Mouse (Mus musculus): ENCODE measurements at regions not wholly inside any gene's neighbourhood (a gene's known extent, or its start where the extent isn't known, plus 50 kb on each side); places are given as distances from the start of the nearest gene placed in this dataset.
"Not testable (repeated sequence)": the region's sequence is repeated elsewhere in the genome, so short reads cannot be mapped to it uniquely, and the experiment has no call there.

DNA sequence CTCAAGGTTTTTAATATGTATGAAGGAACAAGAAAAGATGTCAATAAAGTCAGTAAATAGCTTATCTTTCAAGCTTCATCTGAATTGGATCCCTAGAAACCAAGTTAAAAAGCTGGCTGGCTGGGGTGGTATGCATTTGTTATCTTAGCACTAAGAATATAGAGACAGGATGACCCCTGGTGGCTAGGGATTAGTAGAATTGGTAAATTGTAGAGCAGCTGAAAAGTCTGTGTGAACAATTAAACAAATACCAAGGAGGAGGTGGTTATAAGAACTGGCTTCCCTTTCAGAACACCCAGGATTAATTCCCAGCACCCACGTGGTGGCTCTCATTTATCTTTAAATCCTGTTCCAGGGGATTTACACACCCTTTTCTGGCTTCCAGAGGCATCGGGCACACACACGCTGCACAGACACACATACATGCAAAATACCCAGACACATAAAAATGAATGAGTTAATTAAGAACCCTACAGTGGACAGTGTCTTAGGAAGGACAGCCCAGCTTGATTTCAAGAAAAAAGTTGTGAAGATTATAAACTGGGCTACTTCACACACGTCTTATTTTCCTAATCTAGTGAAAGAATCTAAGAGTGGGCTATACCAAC is 170.5 kb downstream of the Pdzph1 start:
- DNase-seq (ENCODE audit: low spot score): no peak

DNA sequence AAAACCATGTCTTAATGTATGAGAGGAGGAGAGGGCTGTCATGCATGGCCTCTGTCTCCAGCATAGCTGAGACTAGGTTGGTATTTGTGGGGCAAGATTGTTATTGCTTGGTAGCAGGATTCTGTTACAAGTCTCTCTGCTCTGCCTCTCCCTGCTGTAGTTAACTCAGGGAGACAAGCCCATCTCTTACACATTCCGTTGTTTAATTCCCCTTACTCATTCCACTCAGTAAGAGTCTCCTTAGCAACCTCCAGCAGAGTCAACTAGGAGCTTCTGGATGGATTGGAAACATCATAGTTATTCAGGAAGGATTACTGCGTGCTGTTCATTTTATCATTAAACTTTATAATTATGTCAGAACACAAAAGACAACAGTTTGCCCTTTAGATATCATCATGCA is 171.8 kb downstream of the Pdzph1 start:
- no peak for DNase-seq (ENCODE audit: low spot score)

DNA sequence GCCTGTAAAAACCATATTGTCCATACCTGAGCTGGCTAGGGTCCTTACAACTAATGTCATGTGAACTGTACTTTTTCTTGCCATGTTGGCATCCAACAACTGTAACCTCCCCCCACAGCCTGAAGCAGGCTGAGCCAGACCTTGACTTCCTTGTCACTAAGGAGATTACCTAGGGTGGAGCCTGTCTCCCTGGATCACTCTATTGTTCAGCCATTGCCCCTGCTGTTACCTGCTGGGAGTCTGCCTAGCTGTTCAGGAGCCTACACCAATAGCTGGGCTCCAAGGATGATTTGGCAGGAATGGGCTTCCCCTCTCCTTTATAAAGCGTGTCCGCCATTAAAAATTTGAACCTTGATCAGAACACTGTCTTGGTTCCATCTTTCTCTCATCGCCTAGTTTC is 215.7 kb downstream of the Pdzph1 start:
- DNase-seq (ENCODE audit: low spot score): not testable (repeated sequence)

DNA sequence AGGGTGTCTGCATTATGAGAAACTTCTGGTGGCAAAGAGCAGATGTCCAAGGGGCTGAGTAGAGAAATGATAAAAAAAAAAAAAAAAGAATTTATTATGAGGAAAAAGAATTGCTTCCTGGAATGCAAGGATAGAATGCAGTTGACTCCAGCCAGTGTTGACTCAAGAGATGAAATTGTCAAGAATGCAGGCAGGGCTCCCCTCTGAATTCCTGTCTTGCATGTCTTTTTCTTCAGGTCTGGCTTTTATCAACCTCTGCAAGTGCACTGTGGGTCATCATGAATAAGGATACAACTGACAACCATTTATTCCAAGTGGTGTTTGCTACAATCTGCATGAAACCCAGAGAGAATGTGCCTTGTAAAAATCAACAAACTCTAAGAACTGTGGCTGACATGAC is 217.6 kb downstream of the Pdzph1 start:
- no peak for DNase-seq (ENCODE audit: low spot score)

DNA sequence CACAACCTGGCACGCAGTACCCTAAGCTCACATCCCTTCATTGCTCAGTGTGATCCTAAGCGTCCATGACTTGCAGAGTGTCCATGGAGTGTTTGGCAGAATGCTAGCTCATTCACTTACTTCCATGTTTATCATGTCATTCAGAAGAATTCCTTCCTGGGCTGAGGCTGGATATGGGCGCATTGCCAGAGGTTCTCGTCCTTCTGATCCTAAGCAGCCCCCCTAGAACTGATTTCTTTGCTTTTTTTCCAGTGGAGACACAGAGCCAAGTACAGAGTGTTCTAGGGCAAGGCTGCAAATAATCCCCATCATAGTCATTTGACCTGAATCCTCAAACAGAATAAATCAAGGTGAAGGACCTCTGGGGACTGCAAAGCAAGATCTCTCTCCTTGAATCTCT is 226.0 kb downstream of the Pdzph1 start:
- DNase-seq (ENCODE audit: low spot score): no peak

- no peak for DNase-seq (ENCODE audit: low spot score)
These were observed 242.2 kb downstream of the Pdzph1 start for GRCm38 (mm10) chr17:58749000-58749399.

DNA sequence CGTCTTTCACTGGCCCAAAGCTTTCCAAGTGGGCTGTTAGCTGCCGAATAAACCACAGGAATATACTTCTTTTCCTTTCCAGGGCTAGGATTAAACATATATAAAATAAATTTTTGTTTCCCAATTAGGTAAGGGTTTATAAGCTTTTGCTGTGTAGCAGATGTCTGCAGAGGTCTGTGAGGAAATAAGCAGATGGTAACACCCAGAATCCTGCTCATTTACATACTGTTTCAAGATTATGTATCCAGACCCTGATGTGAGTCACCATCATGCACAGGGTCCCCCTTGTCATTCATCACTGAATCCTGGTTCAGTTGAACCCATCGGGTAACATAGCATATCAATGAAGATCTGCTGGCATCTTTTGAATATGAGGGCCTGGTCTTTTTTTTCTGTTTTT is 242.9 kb downstream of the Pdzph1 start:
- DNase-seq (ENCODE audit: low spot score): no peak

DNA sequence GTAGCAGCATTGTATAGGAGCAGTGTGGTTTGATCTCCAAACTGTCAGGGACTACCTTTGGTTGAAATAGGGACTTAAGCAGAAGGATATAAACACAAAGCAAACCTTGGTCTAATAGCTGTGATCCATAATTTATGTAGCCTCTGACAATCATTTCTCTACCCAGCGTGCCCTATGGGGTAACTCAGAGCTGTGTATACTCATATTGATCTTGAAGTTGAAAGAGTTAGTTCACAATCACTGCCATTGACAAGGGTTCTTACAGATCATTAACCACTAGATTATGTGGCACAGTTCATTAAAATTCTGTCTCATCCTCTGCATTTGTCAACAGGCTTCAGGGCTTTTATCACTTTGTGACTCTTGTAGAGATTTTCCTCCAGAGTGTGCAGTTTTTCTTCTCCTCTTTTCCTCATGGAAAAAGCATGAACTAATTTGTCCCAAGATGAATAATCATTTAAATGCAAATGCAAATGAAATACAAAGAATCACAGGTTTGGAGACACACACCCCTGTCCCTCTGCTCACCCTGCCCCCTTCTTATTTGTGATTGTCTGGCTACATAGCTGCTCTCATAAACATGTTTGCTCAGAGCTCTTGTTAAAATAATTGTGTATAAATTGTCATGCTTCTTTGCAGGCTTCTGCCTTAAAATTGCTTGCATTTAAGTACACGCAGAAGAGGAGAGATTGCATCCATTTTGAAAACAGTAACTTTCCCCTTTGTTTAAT is 280.3 kb downstream of the Pdzph1 start:
- no peak for DNase-seq (ENCODE audit: low spot score)

DNA sequence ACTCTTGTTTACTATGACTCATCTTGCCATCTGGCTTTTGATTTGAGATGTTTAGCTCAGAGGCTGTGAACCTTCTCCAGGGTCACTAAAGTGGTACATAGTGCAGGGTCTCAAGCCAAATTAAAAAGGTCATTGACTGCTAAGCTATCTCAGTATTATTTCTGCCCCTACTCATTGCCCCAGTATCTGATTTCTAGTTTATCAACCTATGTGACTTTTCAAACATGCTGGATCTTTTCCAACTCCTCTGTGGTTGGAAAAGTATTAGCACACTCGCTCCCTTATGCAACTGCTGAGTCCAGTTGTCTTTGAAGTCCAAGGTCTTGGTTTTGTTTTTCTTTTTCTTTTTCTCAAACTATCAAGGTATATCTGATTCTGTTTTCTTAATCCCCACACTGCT is 301.0 kb downstream of the Pdzph1 start:
- no peak for DNase-seq (ENCODE audit: low spot score)

DNA sequence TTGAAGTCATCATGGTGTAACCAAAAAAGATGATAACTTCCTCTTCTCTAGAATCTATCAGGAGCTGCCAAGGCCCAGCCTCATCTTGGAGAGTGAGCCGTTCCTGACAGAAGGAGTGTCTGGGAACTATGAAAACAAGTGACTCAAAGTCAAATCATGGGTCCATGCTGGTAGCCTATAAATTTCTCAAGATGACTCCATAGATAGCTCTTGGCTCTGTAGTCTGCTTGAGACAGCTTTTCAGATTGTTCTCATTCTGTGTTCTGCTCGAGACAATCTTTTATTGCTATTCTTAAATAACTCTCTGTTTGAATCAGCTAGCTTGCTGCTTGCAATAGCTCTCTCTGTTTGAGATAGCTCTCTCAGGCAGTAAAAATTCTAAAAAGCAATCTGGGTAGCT is 318.9 kb downstream of the Pdzph1 start:
- no peak for DNase-seq (ENCODE audit: low spot score)

- DNase-seq (ENCODE audit: low spot score): no peak
These were observed 323.1 kb downstream of the Pdzph1 start for GRCm38 (mm10) chr17:58668036-58668435.

DNA sequence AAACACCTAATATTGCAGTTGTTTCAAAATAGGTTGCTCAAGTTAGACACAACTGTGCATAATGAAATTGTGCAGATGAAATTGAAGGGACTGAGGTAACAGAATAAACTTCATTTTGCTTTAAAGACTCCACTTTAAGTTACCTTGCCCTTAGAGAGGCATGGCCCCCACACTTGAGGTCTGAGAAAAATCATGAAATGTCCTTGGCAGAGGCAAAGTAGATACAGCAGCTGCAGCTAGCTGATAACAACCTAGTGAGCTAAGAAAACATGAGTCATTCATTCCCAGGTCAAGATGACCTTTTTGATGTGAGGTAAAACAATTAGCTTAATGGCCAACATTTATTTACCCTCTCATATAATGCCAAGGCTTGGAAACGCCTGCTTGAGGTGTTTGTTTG is 347.4 kb downstream of the Pdzph1 start:
- DNase-seq (ENCODE audit: low spot score): no peak

GRCm38 (mm10) chr17:58642273-58642672 is 348.9 kb downstream of the Pdzph1 start:
- DNase-seq (ENCODE audit: low spot score): no peak

DNA sequence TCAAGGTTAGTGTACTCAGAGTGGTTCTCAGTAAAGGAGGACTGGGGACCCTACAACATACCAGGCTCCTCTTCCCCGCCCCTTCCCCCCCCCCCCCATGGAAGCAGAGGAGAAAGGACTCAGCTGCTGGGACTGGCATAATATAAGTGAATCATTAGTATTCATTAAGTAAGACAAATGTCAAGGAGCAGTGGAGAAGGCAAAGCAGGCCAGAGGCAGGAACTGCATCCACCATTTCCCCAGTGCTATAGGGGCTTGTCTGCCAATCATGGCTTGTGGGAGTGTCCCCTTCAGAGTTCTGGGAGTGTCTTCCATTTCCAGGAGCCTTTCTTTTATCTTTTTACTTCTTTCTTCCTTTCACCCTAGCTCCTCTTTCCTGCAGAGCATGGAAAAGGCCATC is 392.3 kb downstream of the Pdzph1 start:
- no peak for DNase-seq (ENCODE audit: low spot score)

DNA sequence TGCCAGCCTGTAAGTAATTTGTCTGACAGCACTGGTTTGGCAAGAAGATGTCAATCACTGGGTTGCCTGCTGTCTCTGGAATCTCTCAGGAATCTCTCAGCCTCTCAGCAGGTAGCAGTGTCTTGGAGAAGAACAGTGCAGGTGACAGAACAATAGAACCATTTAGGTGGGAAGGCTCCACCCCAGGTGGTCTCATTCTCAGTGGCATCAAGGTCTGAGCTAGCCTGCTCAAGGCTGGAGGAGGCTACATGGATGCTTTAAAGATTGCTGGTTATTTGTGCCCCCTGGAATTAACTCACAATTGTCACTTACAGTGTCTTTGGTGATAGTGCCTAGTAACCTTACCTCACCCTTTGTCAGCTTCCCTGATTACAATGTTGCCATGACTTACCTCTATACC is 394.5 kb downstream of the Pdzph1 start:
- no peak for DNase-seq (ENCODE audit: low spot score)

GRCm38 (mm10) chr17:58587946-58588345 is 403.2 kb downstream of the Pdzph1 start:
- peak; percentile 2 for DNase-seq (ENCODE audit: low spot score)

- DNase-seq (ENCODE audit: low spot score): no peak
These were observed 418.3 kb downstream of the Pdzph1 start for GRCm38 (mm10) chr17:58572885-58573284.

Data from heart, adult 8-10 months (tissue).